Mouse (Mus musculus): Measurements from ENCODE around the gene Apod.

GRCm38 (mm10) chr16:31358991-31359390, 44.4 kb upstream of the Apod start:
- no peak for TF ChIP-seq CTCF (IDR thresholded peaks at IDR 0.05; ENCODE audit: low read depth)
- TF ChIP-seq EP300 (IDR thresholded peaks at IDR 0.05; ENCODE audit: low read depth), result no peak
